Mouse (Mus musculus) Patski (cell line): ENCODE data around the gene Sept9. TPM values are rescaled to one million over a fixed set of nuclear protein-coding genes. Genes with fewer than 3 reads are reported as not detected.

Experiments
- ATAC-seq: fragments of 100-300 bp; one replicate; pipeline ENCODE4 v1.8.0; 2021
- CTCF ChIA-PET: fragments of 350-600 bp; sonication (Branson Sonifier 250); formaldehyde crosslinking; loops from one replicate; lab custom pipeline; 2022; ENCODE audit warnings: inconsistent platforms; lab: Charles Lee
- POLR2A ChIA-PET: fragments of 350-600 bp; sonication (Branson Sonifier 250); formaldehyde crosslinking; loops from one replicate; lab custom pipeline; 2022; ENCODE audit warnings: antibody characterized with exemption, inconsistent platforms; lab: Charles Lee
- DNase-seq: peaks from one replicate; pipeline ENCODE4 v3.0.0-alpha.2; 2011; ENCODE audit warnings: low read depth, low spot score
- H3K27me3 ChIP-seq: fragments of 371-371 bp; one replicate; pipeline ENCODE4 v1.5.1; 2021
- CTCF ChIP-seq: fragments of 100-300 bp; IDR thresholded peaks from one replicate; pipeline ENCODE4 v1.5.1; 2021
- in situ Hi-C: fragments of 300-500 bp; cut with MboI; formaldehyde crosslinking; loops from 3 replicates; pipeline ENCODE4 v1.11.1; 2018; ENCODE audit warnings: low pct_unique_long_range_greater_than_20kb, mixed read lengths
- polyA plus RNA-seq: library from polyadenylated mRNA; unstranded; gene quantifications from one replicate; pipeline ENCODE4 v1.2.3, GENCODE M21; 2021

The Sept9 gene
- polyA plus RNA-seq, 1 experiment from 2014 or later, result 87.6 TPM

GRCm38 (mm10) chr11:117347256-117347655 is 147.8 kb downstream of the Sept9 start:
- TF ChIP-seq CTCF, result no peak
- ChIA-PET CTCF (interaction anchor here (1.7 kb wide), 1 partner anchor 34 kb away, joined by 4 read pairs; no protein-coding TSS in a partner anchor), POLR2A (interaction anchor here (1.0 kb wide), 1 partner anchor 433 kb away, joined by 3 read pairs; no protein-coding TSS in a partner anchor)
- in situ Hi-C loops, result no loop called here
- ATAC-seq (no peak), DNase-seq (no peak)
- H3K27me3 ChIP-seq, result no peaks in the 10 kb centered on the region

- in situ Hi-C loops, result no loop called here
- ChIA-PET POLR2A (interaction anchor here (0.6 to 1.5 kb wide), 2 partner anchors 10 to 35 kb away, joined by 3 to 4 read pairs; no protein-coding TSS in a partner anchor), CTCF (interaction anchor here (0.6 to 2.7 kb wide), 6 partner anchors 8 to 47 kb away, joined by 3 to 13 read pairs (median 4); no protein-coding TSS in a partner anchor)
- TF ChIP-seq CTCF, result no peak
- H3K27me3 ChIP-seq, result no peaks in the 10 kb centered on the region
- no peak for DNase-seq
- ATAC-seq, result no peak
Measured at GRCm38 (mm10) chr11:117348429-117349103, 149.1 kb downstream of the Sept9 start.

GRCm38 (mm10) chr11:117349429-117350363 is 150.2 kb downstream of the Sept9 start:
- ChIA-PET CTCF (interaction anchor here (1.1 to 2.7 kb wide), 5 partner anchors 8 to 113 kb away, joined by 3 to 13 read pairs (median 4); no protein-coding TSS in a partner anchor), POLR2A (interaction anchor here (0.6 to 1.5 kb wide), 4 partner anchors 8 to 712 kb away, joined by 3 to 4 read pairs (median 4); no protein-coding TSS in a partner anchor)
- in situ Hi-C loops, result loop anchor here (10.0 to 25.0 kb wide), 2 partner anchors 85 to 437 kb away; partner anchors contain the start of gene Mgat5b
- no peak for ATAC-seq
- no peak for TF ChIP-seq CTCF
- no peaks in the 10 kb centered on the region for H3K27me3 ChIP-seq
- no peak for DNase-seq

GRCm38 (mm10) chr11:117350462-117351222 is 151.2 kb downstream of the Sept9 start:
- no peak for DNase-seq
- in situ Hi-C loops, result loop anchor here (10.0 to 25.0 kb wide), 2 partner anchors 86 to 438 kb away; partner anchors contain the start of gene Mgat5b
- CTCF ChIA-PET, result interaction anchor here (1.1 to 2.7 kb wide), 3 partner anchors 35 to 114 kb away, joined by 3 to 13 read pairs (median 3); no protein-coding TSS in a partner anchor

GRCm38 (mm10) chr11:117353126-117353525 is 153.7 kb downstream of the Sept9 start:
- TF ChIP-seq CTCF, result no peak
- in situ Hi-C loops, result loop anchor here (10.0 to 25.0 kb wide), 2 partner anchors 88 to 441 kb away; partner anchors contain the start of gene Mgat5b
- H3K27me3 ChIP-seq, result no peaks in the 10 kb centered on the region
- ChIA-PET CTCF (interaction anchor here (1.6 kb wide), 1 partner anchor 40 kb away, joined by 3 read pairs; no protein-coding TSS in a partner anchor), POLR2A (no interaction called here)
- ATAC-seq, result no peak
- no peak for DNase-seq

More at GRCm38 (mm10) chr11:117350462-117351222, 151.2 kb downstream of the Sept9 start:
- POLR2A ChIA-PET, result no interaction called here
- no peak for ATAC-seq
- TF ChIP-seq CTCF, result no peak
- H3K27me3 ChIP-seq, result no peaks in the 10 kb centered on the region

GRCm38 (mm10) chr11:117354107-117354506 is 154.6 kb downstream of the Sept9 start:
- DNase-seq (no peak), ATAC-seq (no peak)
- POLR2A ChIA-PET, result interaction anchor here (0.6 kb wide), 1 partner anchor 67 kb away, joined by 3 read pairs; no protein-coding TSS in a partner anchor
- in situ Hi-C loops, result loop anchor here (10.0 to 25.0 kb wide), 2 partner anchors 89 to 442 kb away; partner anchors contain the start of gene Mgat5b
- CTCF ChIA-PET, result no interaction called here
- no peaks in the 10 kb centered on the region for H3K27me3 ChIP-seq
- no peak for TF ChIP-seq CTCF

GRCm38 (mm10) chr11:117356937-117357336 is 157.5 kb downstream of the Sept9 start:
- DNase-seq (no peak), ATAC-seq (no peak)
- ChIA-PET CTCF (interaction anchor here (1.3 to 4.7 kb wide), 3 partner anchors 22 to 125 kb away, joined by 3 to 54 read pairs (median 6); no protein-coding TSS in a partner anchor), POLR2A (interaction anchor here (0.6 kb wide), 1 partner anchor 158 kb away, joined by 6 read pairs; no protein-coding TSS in a partner anchor)
- no peaks in the 10 kb centered on the region for H3K27me3 ChIP-seq
- TF ChIP-seq CTCF, result no peak
- in situ Hi-C loops, result loop anchor here (5.0 to 25.0 kb wide), 5 partner anchors 45 to 445 kb away; partner anchors contain the start of gene Mgat5b

GRCm38 (mm10) chr11:117357916-117358639 is 158.6 kb downstream of the Sept9 start:
- H3K27me3 ChIP-seq, result no peaks in the 10 kb centered on the region
- no peak for TF ChIP-seq CTCF
- peak; percentile 11 for ATAC-seq
- ChIA-PET CTCF (interaction anchor here (0.8 to 4.7 kb wide), 17 partner anchors 8 to 317 kb away, joined by 3 to 54 read pairs (median 4); no protein-coding TSS in a partner anchor), POLR2A (interaction anchor here (0.7 to 0.8 kb wide), 2 partner anchors 9 to 14 kb away, joined by 3 read pairs; no protein-coding TSS in a partner anchor)
- in situ Hi-C loops, result loop anchor here (5.0 to 25.0 kb wide), 5 partner anchors 46 to 446 kb away; partner anchors contain the start of gene Mgat5b
- DNase-seq, result peak; percentile 89
